Mouse (Mus musculus) lung, adult 2 months (tissue): ENCODE measurements around the gene Trim44. TPM values are rescaled to one million over a fixed set of nuclear protein-coding genes. Genes with fewer than 3 reads are reported as not detected.

Experiments
- DNase-seq: peaks from one replicate; pipeline ENCODE4 v3.0.0; 2022
- H3K4me1 ChIP-seq: fragments of 200-500 bp; 2 replicates; pipeline ENCODE4 v1.6.1; 2011; ENCODE audit warnings: low read length; ENCODE audit not compliant: control insufficient read depth, insufficient read depth
- H3K4me3 ChIP-seq: fragments of 200-500 bp; replicated peaks from 2 replicates; pipeline ENCODE3; 2011; ENCODE audit warnings: low read depth, mild to moderate bottlenecking, control low read depth, low read length; ENCODE audit errors: extremely low read depth
- CTCF ChIP-seq: fragments of 200-500 bp; IDR thresholded peaks from 2 replicates; pipeline ENCODE4 v1.5.1; 2011; ENCODE audit warnings: mild to moderate bottlenecking, low read length, control low read depth; ENCODE audit not compliant: insufficient read depth
- POLR2A ChIP-seq: fragments of 200-500 bp; IDR thresholded peaks from 2 replicates; pipeline ENCODE4 v1.6.1; 2011; ENCODE audit warnings: low read depth, mild to moderate bottlenecking, control low read depth, low read length, borderline replicate concordance; ENCODE audit errors: extremely low read depth
- WGBS: fragments of 180-500 bp; shearing (Covaris S2); methylation state at CpG from one replicate; pipeline ENCODE4 v1.1.7; 2018; 5-methylcytosine and 5-hydroxymethylcytosine counted together
- polyA plus RNA-seq: library from polyadenylated mRNA; depleted of rRNA; stranded (reverse); fragments of >200 nt; gene quantifications from 2 replicates; pipeline ENCODE4 v1.2.3, GENCODE M21; 2012

The Trim44 gene
- polyA plus RNA-seq, 1 experiment: 34.2 TPM

DNA sequence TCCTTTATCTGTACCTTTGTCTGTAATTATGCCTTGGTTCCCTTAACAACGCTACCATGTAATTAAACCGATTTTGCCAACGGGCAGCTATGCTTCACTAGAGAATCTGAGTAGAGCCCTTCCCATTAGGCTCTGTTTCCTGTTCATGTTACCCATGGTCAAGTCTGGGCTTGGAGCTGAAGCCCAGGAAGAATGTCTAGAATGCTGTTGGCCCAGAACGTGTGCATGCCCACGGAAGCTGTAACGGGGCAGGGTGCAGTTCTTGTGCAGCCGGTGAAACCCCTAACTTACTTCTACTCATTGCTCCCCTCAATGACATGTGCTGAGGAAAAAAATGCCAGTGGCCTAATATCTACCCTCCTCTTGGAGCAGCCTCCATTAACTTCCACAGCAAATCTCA is 40.2 kb upstream of the Trim44 start:
- Histone ChIP-seq H3K4me1 (peaks cover 7% of the 10 kb centered on the region), H3K4me3 (no peak overlapping the region)
- WGBS: 85% methylated on average over 7 of the region's 7 CpGs
- DNase-seq: no peak
- TF ChIP-seq CTCF (no peak), POLR2A (no peak)

DNA sequence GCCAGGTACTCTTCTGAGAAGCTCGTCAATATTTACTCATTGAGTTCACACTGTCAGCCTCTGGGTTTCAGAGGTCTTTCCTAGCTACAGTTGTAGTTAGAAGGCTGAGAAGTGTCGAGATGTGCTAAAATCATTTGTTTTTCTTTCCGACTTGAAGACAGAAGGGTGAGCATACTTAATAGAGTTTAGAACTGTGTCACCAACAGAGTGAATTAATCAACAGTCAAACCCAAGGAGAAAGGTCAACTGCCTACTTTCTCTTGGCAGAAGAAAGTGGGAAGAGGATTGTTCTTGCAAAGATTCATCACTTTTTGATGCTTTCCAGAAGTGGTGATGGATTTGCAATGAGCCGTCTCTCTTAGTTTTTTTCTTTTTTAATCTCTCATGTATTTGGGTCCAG is 39.2 kb upstream of the Trim44 start:
- Histone ChIP-seq H3K4me1 (peaks cover 5% of the 10 kb centered on the region), H3K4me3 (no peak overlapping the region)
- DNase-seq: no peak
- WGBS: 57% methylated on average over 4 of the region's 4 CpGs
- TF ChIP-seq CTCF (no peak), POLR2A (no peak)

- DNase-seq: no peak
- TF ChIP-seq CTCF: no peak
- no peak for TF ChIP-seq POLR2A
- WGBS: 66% methylated on average over 8 of the region's 8 CpGs
These were observed 29.9 kb upstream of the Trim44 start for GRCm38 (mm10) chr2:102437357-102438030.

DNA sequence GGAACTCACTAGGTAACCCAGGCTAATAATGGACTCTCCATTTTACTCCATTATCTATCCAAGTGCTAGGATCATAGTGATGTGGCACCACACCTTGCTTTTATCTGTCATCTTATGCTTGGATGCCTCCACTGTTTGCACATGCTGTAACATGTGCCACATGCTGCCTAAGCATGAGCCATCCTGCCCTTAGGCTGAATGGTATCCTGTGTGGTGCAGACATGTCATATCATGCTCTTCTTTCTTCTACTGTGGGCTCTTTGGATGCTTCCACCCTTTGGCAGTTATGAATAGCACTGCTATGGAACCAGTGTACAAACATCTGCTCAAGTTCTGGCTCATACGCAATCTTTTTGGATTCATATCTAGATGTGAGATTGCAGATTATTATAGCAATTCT is 26.3 kb upstream of the Trim44 start:
- DNase-seq: no peak
- H3K4me1 ChIP-seq: no peaks in the 10 kb centered on the region
- no peak overlapping the region for H3K4me3 ChIP-seq
- TF ChIP-seq CTCF: no peak
- no peak for TF ChIP-seq POLR2A
- WGBS: 70% methylated on average over 1 of the region's 1 CpGs

More at GRCm38 (mm10) chr2:102437357-102438030, 29.9 kb upstream of the Trim44 start:
- no peaks in the 10 kb centered on the region for H3K4me1 ChIP-seq
- H3K4me3 ChIP-seq: no peak overlapping the region

GRCm38 (mm10) chr2:102431084-102431483 is 23.5 kb upstream of the Trim44 start:
- Histone ChIP-seq H3K4me3 (no peak overlapping the region), H3K4me1 (no peaks in the 10 kb centered on the region)
- TF ChIP-seq CTCF: no peak
- no peak for TF ChIP-seq POLR2A
- WGBS: 25% methylated on average over 4 of the region's 4 CpGs
- DNase-seq: no peak

GRCm38 (mm10) chr2:102427974-102428373 is 20.3 kb upstream of the Trim44 start:
- no peaks in the 10 kb centered on the region for H3K4me1 ChIP-seq
- H3K4me3 ChIP-seq: no peak overlapping the region
- no peak for DNase-seq
- TF ChIP-seq CTCF (no peak), POLR2A (no peak)

DNA sequence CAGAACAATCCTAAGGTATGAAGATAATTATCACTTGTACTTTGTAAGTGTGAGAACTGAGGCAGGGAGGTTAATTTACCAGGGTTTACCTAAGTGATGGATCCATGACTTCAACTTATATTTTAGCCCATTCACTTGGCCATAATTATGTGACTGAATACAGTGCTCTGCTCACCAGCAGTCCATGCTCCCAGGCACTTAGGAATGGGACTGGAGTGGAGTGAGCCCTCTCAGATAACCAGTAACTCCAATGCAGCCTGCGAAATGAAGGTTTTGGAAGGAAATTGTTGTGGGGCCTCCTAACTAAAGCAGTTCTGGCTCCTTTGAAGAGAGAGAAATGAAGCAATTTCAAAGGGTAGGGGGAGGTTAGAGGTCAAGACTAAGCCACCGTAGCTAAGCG is 18.8 kb upstream of the Trim44 start:
- Histone ChIP-seq H3K4me1 (no peaks in the 10 kb centered on the region), H3K4me3 (no peak overlapping the region)
- WGBS: 80% methylated on average over 3 of the region's 3 CpGs
- TF ChIP-seq CTCF (no peak), POLR2A (no peak)
- no peak for DNase-seq

GRCm38 (mm10) chr2:102416149-102416743 is 8.6 kb upstream of the Trim44 start:
- 73% methylated on average over 14 of the region's 14 CpGs for WGBS
- Histone ChIP-seq H3K4me3 (no peak overlapping the region), H3K4me1 (no peaks in the 10 kb centered on the region)
- DNase-seq: no peak
- no peak for TF ChIP-seq CTCF
- no peak for TF ChIP-seq POLR2A

- no peak for DNase-seq
- WGBS: 79% methylated on average over 2 of the region's 2 CpGs
- no peak overlapping the region for H3K4me3 ChIP-seq
- TF ChIP-seq POLR2A (no peak), CTCF (no peak)
- H3K4me1 ChIP-seq: no peaks in the 10 kb centered on the region; the same call in 1 of the 2 replicates
These were observed 5.1 kb upstream of the Trim44 start for GRCm38 (mm10) chr2:102412738-102413137.

GRCm38 (mm10) chr2:102410615-102411014 is 3.0 kb upstream of the Trim44 start:
- TF ChIP-seq CTCF (no peak), POLR2A (no peak)
- Histone ChIP-seq H3K4me3 (no peak overlapping the region), H3K4me1 (no peaks in the 10 kb centered on the region; the same call in 1 of the 2 replicates)
- no peak for DNase-seq
- WGBS: 59% methylated on average over 4 of the region's 4 CpGs
